Mouse (Mus musculus): ENCODE data around the gene Sema3f.
A peak's percentile ranks its signal among the peaks of the same experiment; 100 is the strongest.

Gene Sema3f

DNA sequence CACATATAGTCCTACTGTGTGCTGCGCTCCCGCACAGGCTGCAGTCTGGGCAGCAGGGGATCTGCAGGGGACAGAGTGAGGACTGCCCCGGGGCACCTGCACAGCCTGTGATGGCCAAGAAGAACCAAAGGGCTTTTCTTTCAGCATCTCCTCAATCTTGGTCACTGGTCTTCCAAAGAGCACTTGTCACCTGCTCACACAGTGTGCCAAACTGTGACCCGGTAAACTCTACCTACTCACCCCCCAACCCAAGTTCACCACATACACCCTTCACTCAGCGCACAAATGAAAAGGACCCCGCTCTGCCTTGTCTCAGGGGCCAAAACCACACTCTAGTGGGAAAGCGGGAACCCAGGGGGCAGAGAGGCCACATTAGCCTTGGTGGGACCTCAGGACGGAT lies 78.4 kb downstream of the Sema3f start:
- DNase-seq: peak; percentile 46

All from cerebellum, adult 9-11 months (tissue).